Mouse (Mus musculus) CH12.LX (cell line): ENCODE results near the gene Gm9817.

ENCODE experiments used
- CTCF ChIP-seq, 2 experiments: IDR thresholded peaks in 1 of 2; conservative IDR thresholded peaks in 1 of 2; 2 replicates each; pipeline ENCODE4 v1.5.1; 2011 to 2012; ENCODE audit warnings: low read depth in 2 of 2, low read length in 2 of 2, improper control_type of control experiment in 1 of 2, inconsistent platforms in 1 of 2, mild to moderate bottlenecking in 1 of 2, moderate library complexity in 1 of 2
- E2F4 ChIP-seq: IDR thresholded peaks from 2 replicates; pipeline ENCODE4 v1.6.1; 2011; ENCODE audit warnings: low read depth, low read length, improper control_type of control experiment; ENCODE audit not compliant: insufficient replicate concordance
- EP300 ChIP-seq: IDR thresholded peaks from 2 replicates; pipeline ENCODE4 v1.6.1; 2011; ENCODE audit warnings: low read length, improper control_type of control experiment
- KAT2A ChIP-seq: IDR thresholded peaks from 2 replicates; pipeline ENCODE4 v1.6.1; 2012; ENCODE audit warnings: low read length, improper control_type of control experiment, inconsistent platforms; ENCODE audit not compliant: insufficient replicate concordance
- MAFK ChIP-seq: IDR thresholded peaks from 2 replicates; pipeline ENCODE4 v1.6.1; 2011; ENCODE audit warnings: low read length, improper control_type of control experiment; ENCODE audit not compliant: insufficient replicate concordance
- MAX ChIP-seq: IDR thresholded peaks from 2 replicates; pipeline ENCODE4 v1.6.1; 2011; ENCODE audit warnings: low read length, improper control_type of control experiment
- MAZ ChIP-seq: IDR thresholded peaks from 2 replicates; pipeline ENCODE4 v1.6.1; 2012; ENCODE audit warnings: low read depth, mild to moderate bottlenecking, inconsistent platforms, low read length, improper control_type of control experiment, moderate library complexity
- POLR2A ChIP-seq: IDR thresholded peaks from 2 replicates; pipeline ENCODE4 v1.6.1; 2011; ENCODE audit warnings: low read depth, mild to moderate bottlenecking, improper control_type of control experiment, low read length
- USF1 ChIP-seq: IDR thresholded peaks from 2 replicates; pipeline ENCODE4 v1.6.1; 2014; ENCODE audit warnings: low read depth, mild to moderate bottlenecking, inconsistent platforms, low read length, improper control_type of control experiment
- USF2 ChIP-seq: conservative IDR thresholded peaks from 2 replicates; pipeline ENCODE4 v1.6.1; 2011; ENCODE audit warnings: low read depth, low read length, improper control_type of control experiment
- ZC3H11A ChIP-seq: IDR thresholded peaks from 2 replicates; pipeline ENCODE4 v1.6.1; 2012; ENCODE audit warnings: low read depth, mild to moderate bottlenecking, inconsistent platforms, low read length, improper control_type of control experiment
- ZKSCAN1 ChIP-seq: IDR thresholded peaks from 2 replicates; pipeline ENCODE4 v1.6.1; 2012; ENCODE audit warnings: low read depth, inconsistent platforms, low read length, improper control_type of control experiment, borderline replicate concordance

DNA sequence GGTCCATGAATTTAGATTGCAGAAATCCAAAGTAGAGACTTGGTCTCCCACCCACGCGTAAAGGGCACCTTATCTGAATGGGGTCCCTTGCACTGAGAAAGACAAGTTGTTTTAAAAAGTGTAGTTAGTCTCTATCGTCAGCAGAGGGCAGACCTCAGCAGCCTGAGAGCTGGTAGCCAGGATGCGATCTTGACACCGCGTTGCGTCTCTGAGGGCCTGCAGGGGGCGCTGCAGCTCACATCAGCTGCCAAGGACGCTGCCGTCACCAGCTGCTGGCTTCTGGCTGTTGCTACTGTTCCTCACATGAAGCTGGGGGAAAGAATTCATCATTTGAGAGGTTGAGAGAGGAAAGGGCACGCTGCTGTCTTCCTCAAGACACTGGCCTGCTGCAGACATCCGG lies 47.7 kb upstream of the Gm9817 start:
- TF ChIP-seq MAFK (no peak), CTCF (conservative IDR thresholded peaks at IDR 0.05 in 1 of 2, IDR thresholded peaks at IDR 0.05 in 1 of 2; ENCODE audit: low read depth in 2 of 2, low read length in 2 of 2) (peak; percentile 86 to 100), POLR2A (no peak), KAT2A (no peak), ZC3H11A (peak; percentile 76), E2F4 (no peak), USF1 (no peak), EP300 (no peak), MAZ (no peak), MAX (no peak), USF2 (no peak), ZKSCAN1 (no peak)
